In genomic region chr10:67045192-67045899, GRCm38 (mm10) we compare ENCODE assay signal across 15 mouse cellular contexts. TPM values are rescaled to one million over a fixed set of nuclear protein-coding genes. Genes with fewer than 3 reads are reported as not detected.
A peak's percentile ranks its signal among the peaks of the same experiment; 100 is the strongest.
DNase-seq lines count a peak whose midpoint lies in the region; ATAC-seq and TF ChIP-seq lines count a peak whose summit lies in the region.
"Had no signal": no experiment of that assay in that cellular context is flagged by ENCODE, and none has a peak within 500 bp of the region (broad histone marks: within the 10 kb centered on the region; RNA-seq: fewer than 3 reads in every experiment).

No protein-coding gene starts in this region.

- no peak for TF ChIP-seq CTCF in heart, postnatal 0 days (IDR thresholded peaks at IDR 0.05; ENCODE audit: low read depth)

- no peak for DNase-seq in heart, postnatal 0 days (ENCODE audit: low spot score)
- DNase-seq in heart, postnatal 10 days: no peak
- peak; percentile 80 for DNase-seq in embryonic facial prominence, embryonic 14.5 days (ENCODE audit: low spot score)
- no peak for DNase-seq in urinary bladder, adult 18-20 months (ENCODE audit: low spot score in 2 of 2)
- no peak for DNase-seq in cerebellum, adult 11 months
- no peak for DNase-seq in left cerebral cortex, adult 9 months (ENCODE audit: low spot score in 2 of 2)
- DNase-seq: adrenal gland, adult 2 months; cerebellum, adult 2 months; kidney, adult 2 months; lung, postnatal 4 days had no signal

- intact Hi-C loops in heart, postnatal 10 days (cut with DNase I): no loop called here

- no peak overlapping the region for H3K27ac ChIP-seq in heart, postnatal 0 days (ENCODE audit: low read depth)
- H3K27ac ChIP-seq in embryonic facial prominence, embryonic 14.5 days (replicated peaks; ENCODE audit: low read depth, low read length): no peak overlapping the region
- no peak overlapping the region for H3K27ac ChIP-seq in hindbrain, embryonic 16.5 days (ENCODE audit: low read depth, low read length)
- peak overlapping the region; percentile 24; the same call in 1 of the 2 replicates for H3K27ac ChIP-seq in neural tube, embryonic 15.5 days (replicated peaks)
- H3K27ac ChIP-seq: liver, embryonic 14.5 days had no signal

- H3K27me3 ChIP-seq in heart, postnatal 0 days (ENCODE audit: control insufficient read depth, insufficient read depth, low read length): no peaks in the 10 kb centered on the region
- H3K27me3 ChIP-seq in embryonic facial prominence, embryonic 14.5 days (replicated peaks; ENCODE audit: control insufficient read depth, insufficient read depth, low read length): no peaks in the 10 kb centered on the region
- H3K27me3 ChIP-seq in hindbrain, embryonic 16.5 days (replicated peaks; ENCODE audit: control insufficient read depth, insufficient read depth, low read length): no peaks in the 10 kb centered on the region
- no peaks in the 10 kb centered on the region for H3K27me3 ChIP-seq in neural tube, embryonic 15.5 days (replicated peaks)
- H3K27me3 ChIP-seq: Patski had no signal

- H3K4me2 ChIP-seq in heart, postnatal 0 days (ENCODE audit: low read depth, low read length): 0 out of 2 replicates have a peak overlapping the region, but pooled peaks have one; percentile 21
- peak overlapping the region; percentile 8; the same call in 1 of the 2 replicates for H3K4me2 ChIP-seq in embryonic facial prominence, embryonic 14.5 days (ENCODE audit: low read depth, low read length)
- H3K4me2 ChIP-seq in hindbrain, embryonic 16.5 days (ENCODE audit: low read length): 0 out of 2 replicates have a peak overlapping the region, but pooled peaks have one; percentile 15
- no peak overlapping the region for H3K4me2 ChIP-seq in neural tube, embryonic 15.5 days
- H3K4me2 ChIP-seq: heart, embryonic 11.5 days had no signal

- no peak overlapping the region for H3K4me3 ChIP-seq in heart, postnatal 0 days (ENCODE audit: low read depth, low read length)
- H3K4me3 ChIP-seq in embryonic facial prominence, embryonic 14.5 days (ENCODE audit: low read depth, low read length): no peak overlapping the region
- H3K4me3 ChIP-seq in hindbrain, embryonic 16.5 days (ENCODE audit: low read length): no peak overlapping the region
- H3K4me3 ChIP-seq in neural tube, embryonic 15.5 days (replicated peaks): no peak overlapping the region

- no peaks in the 10 kb centered on the region for H3K36me3 ChIP-seq in heart, postnatal 0 days (replicated peaks; ENCODE audit: control insufficient read depth, insufficient read depth, low read length)
- 0 out of 2 replicates have a peak, but pooled peaks cover 3% of the 10 kb centered on the region for H3K36me3 ChIP-seq in embryonic facial prominence, embryonic 14.5 days (ENCODE audit: control insufficient read depth, insufficient read depth, low read length)
- no peaks in the 10 kb centered on the region for H3K36me3 ChIP-seq in hindbrain, embryonic 16.5 days (ENCODE audit: control insufficient read depth, insufficient read depth, low read length)
- H3K36me3 ChIP-seq in neural tube, embryonic 15.5 days: no peaks in the 10 kb centered on the region

- ATAC-seq in heart, postnatal 0 days (ENCODE audit: insufficient read depth, low read depth): no peak; the same call in 1 of the 2 replicates
- peak; percentile 60; the same call in 1 of the 2 replicates for ATAC-seq in embryonic facial prominence, embryonic 14.5 days (ENCODE audit: low read depth)
- peak; percentile 46; the same call in 1 of the 2 replicates for ATAC-seq in hindbrain, embryonic 16.5 days
- ATAC-seq in neural tube, embryonic 15.5 days (ENCODE audit: low FRiP score): no peak
- ATAC-seq: Patski had no signal

- no peaks in the 10 kb centered on the region for H3K9me3 ChIP-seq in heart, postnatal 0 days (replicated peaks; ENCODE audit: control insufficient read depth, low read length)
- H3K9me3 ChIP-seq in embryonic facial prominence, embryonic 14.5 days (ENCODE audit: control insufficient read depth, low read length): no peaks in the 10 kb centered on the region
- no peaks in the 10 kb centered on the region for H3K9me3 ChIP-seq in hindbrain, embryonic 16.5 days (ENCODE audit: control insufficient read depth, low read length)
- H3K9me3 ChIP-seq in neural tube, embryonic 15.5 days (replicated peaks): no peaks in the 10 kb centered on the region

- H3K4me1 ChIP-seq in heart, postnatal 0 days (ENCODE audit: control insufficient read depth, insufficient read depth): peaks cover 9% of the 10 kb centered on the region
- peaks cover 21% of the 10 kb centered on the region for H3K4me1 ChIP-seq in embryonic facial prominence, embryonic 14.5 days (ENCODE audit: control insufficient read depth, insufficient read depth, low read length)
- H3K4me1 ChIP-seq in hindbrain, embryonic 16.5 days (ENCODE audit: control insufficient read depth, insufficient read depth, low read depth, low read length): peaks cover 10% of the 10 kb centered on the region
- H3K4me1 ChIP-seq in neural tube, embryonic 15.5 days: peaks cover 31% of the 10 kb centered on the region

- WGBS in heart, postnatal 0 days: 44% methylated on average over 12 of the region's 12 CpGs
- 28% methylated on average over 12 of the region's 12 CpGs for WGBS in embryonic facial prominence, embryonic 14.5 days
- 32% methylated on average over 12 of the region's 12 CpGs for WGBS in hindbrain, embryonic 16.5 days
- WGBS in neural tube, embryonic 15.5 days: 27% methylated on average over 12 of the region's 12 CpGs

- no peak for TF ChIP-seq EP300 in heart, postnatal 0 days (IDR thresholded peaks at IDR 0.05; ENCODE audit: low read depth)

- no peak overlapping the region for H3K9ac ChIP-seq in heart, postnatal 0 days (replicated peaks; ENCODE audit: low read depth, low read length)
- no peak overlapping the region for H3K9ac ChIP-seq in embryonic facial prominence, embryonic 14.5 days (ENCODE audit: low read depth, low read length)
- H3K9ac ChIP-seq in hindbrain, embryonic 16.5 days (ENCODE audit: low read depth, low read length): no peak overlapping the region
- no peak overlapping the region for H3K9ac ChIP-seq in neural tube, embryonic 15.5 days (replicated peaks)
- H3K9ac ChIP-seq: liver, embryonic 14.5 days had no signal

RNA-seq across cellular contexts. Expression of gene Jmjd1c, which starts 50.6 kb away (rescaled TPM):
- total RNA-seq in heart, postnatal 0 days (2014; rRNA removed; ENCODE audit: low replicate concordance): 42.4 and 55.3 TPM in 2 replicates
- 28.1 and 29.0 TPM in 2 replicates for polyA plus RNA-seq in heart, postnatal 0 days (2015; fragmentation: Nextera tagmentation; extraction: Ambion mirVana)
- total RNA-seq in heart, postnatal 10 days (2021): 10 to 100 TPM; 55.9 to 64.7 TPM
- polyA plus RNA-seq in embryonic facial prominence, embryonic 14.5 days (2014; fragmentation: Nextera tagmentation; extraction: Ambion mirVana): 44.0 and 44.4 TPM in 2 replicates
- 33.4 and 35.5 TPM in 2 replicates for polyA plus RNA-seq in hindbrain, embryonic 16.5 days (2015; fragmentation: Nextera tagmentation; extraction: Ambion mirVana)
- polyA plus RNA-seq in neural tube, embryonic 15.5 days (2015; fragmentation: Nextera tagmentation; extraction: Ambion mirVana): 43.8 and 50.7 TPM in 2 replicates

RNA-seq across cellular contexts. Expression of gene Reep3, which starts 51.4 kb away (rescaled TPM):
- 24.0 and 26.6 TPM in 2 replicates for total RNA-seq in heart, postnatal 0 days (2014; rRNA removed; ENCODE audit: low replicate concordance)
- polyA plus RNA-seq in heart, postnatal 0 days (2015; fragmentation: Nextera tagmentation; extraction: Ambion mirVana): 25.6 and 26.8 TPM in 2 replicates
- 10 to 100 TPM; 41.5 to 41.9 TPM for total RNA-seq in heart, postnatal 10 days (2021)
- polyA plus RNA-seq in embryonic facial prominence, embryonic 14.5 days (2014; fragmentation: Nextera tagmentation; extraction: Ambion mirVana): 39.6 and 40.0 TPM in 2 replicates
- polyA plus RNA-seq in hindbrain, embryonic 16.5 days (2015; fragmentation: Nextera tagmentation; extraction: Ambion mirVana): 32.7 and 36.2 TPM in 2 replicates
- 34.5 and 35.9 TPM in 2 replicates for polyA plus RNA-seq in neural tube, embryonic 15.5 days (2015; fragmentation: Nextera tagmentation; extraction: Ambion mirVana)

Comparison
In these comparisons a context has a peak if more than half of its experiments do, and no peak if none do; other contexts are left out.
1. ATAC-seq: peak in embryonic facial prominence, embryonic 14.5 days (single experiment) and hindbrain, embryonic 16.5 days (single experiment); none in heart, postnatal 0 days (single experiment) and neural tube, embryonic 15.5 days (single experiment).